Mouse (Mus musculus): ENCODE measurements around the gene Dnah10. TPM values are rescaled to one million over a fixed set of nuclear protein-coding genes. Genes with fewer than 3 reads are reported as not detected.

Dnah10 gene
- 0.66 and 0.77 TPM in 2 replicates for polyA plus RNA-seq (2012; rRNA removed)

- Histone ChIP-seq H3K27ac (ENCODE audit: insufficient read depth, low read length) (no peak within 1 kb of the TSS), H3K4me1 (ENCODE audit: control insufficient read depth, insufficient read depth, low read length) (no peaks in the 10 kb centered on the region), H3K4me3 (ENCODE audit: insufficient read depth, low read length) (peak within 1 kb of the TSS; percentile 15)
- TF ChIP-seq POLR2A (IDR thresholded peaks at IDR 0.05; ENCODE audit: extremely low read depth, insufficient read depth, low read length) (0 out of 2 replicates have a peak, but pooled peaks have one; percentile 25), CTCF (IDR thresholded peaks at IDR 0.05; ENCODE audit: extremely low read depth, insufficient read depth, low read length) (no peak)
Observed at GRCm38 (mm10) chr5:124724997-124725396, at the start of gene Dnah10. TSS of gene Dnah10 (plus strand) at chr5:124725085.

GRCm38 (mm10) chr5:124713741-124714140, 11.1 kb upstream of the Dnah10 start:
- no peaks in the 10 kb centered on the region for H3K4me1 ChIP-seq (ENCODE audit: control insufficient read depth, insufficient read depth, low read length)
- no peak overlapping the region for H3K4me3 ChIP-seq (ENCODE audit: insufficient read depth, low read length)
- no peak overlapping the region for H3K27ac ChIP-seq (ENCODE audit: insufficient read depth, low read length)
- no peak for TF ChIP-seq POLR2A (IDR thresholded peaks at IDR 0.05; ENCODE audit: extremely low read depth, insufficient read depth, low read length)
- TF ChIP-seq CTCF (IDR thresholded peaks at IDR 0.05; ENCODE audit: extremely low read depth, insufficient read depth, low read length) = no peak

GRCm38 (mm10) chr5:124715135-124715534, 9.8 kb upstream of the Dnah10 start:
- TF ChIP-seq POLR2A (IDR thresholded peaks at IDR 0.05; ENCODE audit: extremely low read depth, insufficient read depth, low read length) (no peak), CTCF (IDR thresholded peaks at IDR 0.05; ENCODE audit: extremely low read depth, insufficient read depth, low read length) (no peak)
- no peak overlapping the region for H3K27ac ChIP-seq (ENCODE audit: insufficient read depth, low read length)
- no peak overlapping the region for H3K4me3 ChIP-seq (ENCODE audit: insufficient read depth, low read length)

GRCm38 (mm10) chr5:124717969-124718368, 6.9 kb upstream of the Dnah10 start:
- no peak overlapping the region for H3K4me3 ChIP-seq (ENCODE audit: insufficient read depth, low read length)
- TF ChIP-seq POLR2A (IDR thresholded peaks at IDR 0.05; ENCODE audit: extremely low read depth, insufficient read depth, low read length) = no peak
- no peak for TF ChIP-seq CTCF (IDR thresholded peaks at IDR 0.05; ENCODE audit: extremely low read depth, insufficient read depth, low read length)
- H3K27ac ChIP-seq (ENCODE audit: insufficient read depth, low read length) = no peak overlapping the region

More at GRCm38 (mm10) chr5:124715135-124715534, 9.8 kb upstream of the Dnah10 start:
- H3K4me1 ChIP-seq (ENCODE audit: control insufficient read depth, insufficient read depth, low read length) = no peaks in the 10 kb centered on the region

GRCm38 (mm10) chr5:124718396-124718795, 6.5 kb upstream of the Dnah10 start:
- H3K27ac ChIP-seq (ENCODE audit: insufficient read depth, low read length) = no peak overlapping the region
- no peaks in the 10 kb centered on the region for H3K4me1 ChIP-seq (ENCODE audit: control insufficient read depth, insufficient read depth, low read length)
- H3K4me3 ChIP-seq (ENCODE audit: insufficient read depth, low read length) = no peak overlapping the region
- TF ChIP-seq POLR2A (IDR thresholded peaks at IDR 0.05; ENCODE audit: extremely low read depth, insufficient read depth, low read length) (no peak), CTCF (IDR thresholded peaks at IDR 0.05; ENCODE audit: extremely low read depth, insufficient read depth, low read length) (no peak)

More at GRCm38 (mm10) chr5:124717969-124718368, 6.9 kb upstream of the Dnah10 start:
- H3K4me1 ChIP-seq (ENCODE audit: control insufficient read depth, insufficient read depth, low read length) = no peaks in the 10 kb centered on the region

- Histone ChIP-seq H3K27ac (ENCODE audit: insufficient read depth, low read length) (no peak overlapping the region), H3K4me3 (ENCODE audit: insufficient read depth, low read length) (no peak overlapping the region), H3K4me1 (ENCODE audit: control insufficient read depth, insufficient read depth, low read length) (no peaks in the 10 kb centered on the region)
- no peak for TF ChIP-seq POLR2A (IDR thresholded peaks at IDR 0.05; ENCODE audit: extremely low read depth, insufficient read depth, low read length)
- no peak for TF ChIP-seq CTCF (IDR thresholded peaks at IDR 0.05; ENCODE audit: extremely low read depth, insufficient read depth, low read length)
Observed at GRCm38 (mm10) chr5:124723125-124723524, 1.8 kb upstream of the Dnah10 start.

GRCm38 (mm10) chr5:124729662-124730206, 4.8 kb downstream of the Dnah10 start:
- TF ChIP-seq POLR2A (IDR thresholded peaks at IDR 0.05; ENCODE audit: extremely low read depth, insufficient read depth, low read length) = no peak
- Histone ChIP-seq H3K4me3 (ENCODE audit: insufficient read depth, low read length) (no peak overlapping the region), H3K4me1 (ENCODE audit: control insufficient read depth, insufficient read depth, low read length) (no peaks in the 10 kb centered on the region), H3K27ac (ENCODE audit: insufficient read depth, low read length) (no peak overlapping the region)

GRCm38 (mm10) chr5:124733961-124734360, 9.1 kb downstream of the Dnah10 start:
- TF ChIP-seq CTCF (IDR thresholded peaks at IDR 0.05; ENCODE audit: extremely low read depth, insufficient read depth, low read length) = no peak
- no peak for TF ChIP-seq POLR2A (IDR thresholded peaks at IDR 0.05; ENCODE audit: extremely low read depth, insufficient read depth, low read length)
- Histone ChIP-seq H3K4me3 (ENCODE audit: insufficient read depth, low read length) (no peak overlapping the region), H3K27ac (ENCODE audit: insufficient read depth, low read length) (no peak overlapping the region), H3K4me1 (ENCODE audit: control insufficient read depth, insufficient read depth, low read length) (no peaks in the 10 kb centered on the region)

GRCm38 (mm10) chr5:124741898-124742599, 17.2 kb downstream of the Dnah10 start:
- Histone ChIP-seq H3K27ac (ENCODE audit: insufficient read depth, low read length) (no peak overlapping the region), H3K4me3 (ENCODE audit: insufficient read depth, low read length) (no peak overlapping the region), H3K4me1 (ENCODE audit: control insufficient read depth, insufficient read depth, low read length) (no peaks in the 10 kb centered on the region)
- TF ChIP-seq POLR2A (IDR thresholded peaks at IDR 0.05; ENCODE audit: extremely low read depth, insufficient read depth, low read length) (no peak), CTCF (IDR thresholded peaks at IDR 0.05; ENCODE audit: extremely low read depth, insufficient read depth, low read length) (no peak)

- H3K4me3 ChIP-seq (ENCODE audit: insufficient read depth, low read length) = no peak overlapping the region
- no peak for TF ChIP-seq POLR2A (IDR thresholded peaks at IDR 0.05; ENCODE audit: extremely low read depth, insufficient read depth, low read length)
- TF ChIP-seq CTCF (IDR thresholded peaks at IDR 0.05; ENCODE audit: extremely low read depth, insufficient read depth, low read length) = no peak
- H3K27ac ChIP-seq (ENCODE audit: insufficient read depth, low read length) = no peak overlapping the region
- H3K4me1 ChIP-seq (ENCODE audit: control insufficient read depth, insufficient read depth, low read length) = no peaks in the 10 kb centered on the region
Observed at GRCm38 (mm10) chr5:124743841-124744240, 19.0 kb downstream of the Dnah10 start.

Data from cortical plate, adult 2 months (tissue).